In the genomic region with DNA sequence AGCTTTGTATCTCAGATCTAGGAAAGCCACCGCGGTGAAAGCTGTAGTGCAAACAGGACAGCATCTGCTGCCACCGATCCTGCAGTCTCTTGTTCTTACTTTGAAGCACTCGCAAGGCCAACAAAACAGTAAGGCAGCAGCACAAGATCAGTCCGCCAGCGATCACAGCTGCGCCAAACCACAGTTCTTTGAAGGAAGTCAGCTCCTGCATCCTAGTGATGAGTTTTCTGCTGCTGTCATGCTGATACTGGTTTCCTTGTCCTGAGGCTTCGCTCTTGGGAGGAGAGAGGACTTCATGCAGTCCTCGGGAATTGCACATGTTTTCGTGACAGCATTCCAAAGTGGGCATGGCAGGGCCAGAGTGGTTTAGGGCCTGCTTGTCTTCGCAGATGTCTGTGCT, we compare ENCODE assay signal across 8 mouse cellular contexts. TPM values are rescaled to one million over a fixed set of nuclear protein-coding genes. Genes with fewer than 3 reads are reported as not detected.
A peak's percentile ranks its signal among the peaks of the same experiment; 100 is the strongest.
DNase-seq lines count a peak whose midpoint lies in the region; ATAC-seq and TF ChIP-seq lines count a peak whose summit lies in the region.

No protein-coding gene starts in this region.

- no peaks in the 10 kb centered on the region for H3K36me3 ChIP-seq in liver, embryonic 14.5 days (replicated peaks; ENCODE audit: control insufficient read depth, insufficient read depth, low read depth)
- H3K36me3 ChIP-seq in small intestine, adult 2 months (ENCODE audit: control insufficient read depth, insufficient read depth, low read length) = no peaks in the 10 kb centered on the region

- H3K9ac ChIP-seq in liver, embryonic 14.5 days (replicated peaks) = no peak overlapping the region

- no peak for ATAC-seq in liver, embryonic 14.5 days (ENCODE audit: insufficient read depth)

- no peak overlapping the region for H3K27ac ChIP-seq in left cerebral cortex, adult 2 months
- 0 out of 2 replicates have a peak overlapping the region, but pooled peaks have one; percentile 19 for H3K27ac ChIP-seq in brown adipose tissue, adult 24 weeks (replicated peaks; ENCODE audit: low read depth, low read length)
- H3K27ac ChIP-seq in liver, embryonic 14.5 days = no peak overlapping the region
- no peak overlapping the region for H3K27ac ChIP-seq in small intestine, adult 2 months (ENCODE audit: insufficient read depth, low read depth, low read length)

- H3K9me3 ChIP-seq in liver, embryonic 14.5 days (ENCODE audit: control insufficient read depth, low read length) = no peaks in the 10 kb centered on the region

- 29% methylated on average over 11 of the region's 11 CpGs for WGBS in liver, embryonic 14.5 days (ENCODE audit: insufficient replicate concordance)
- WGBS in small intestine, adult 2 months = 46% methylated on average over 11 of the region's 11 CpGs

- no peak for TF ChIP-seq EP300 in liver, embryonic 14.5 days (IDR thresholded peaks at IDR 0.05; ENCODE audit: low read depth)

- no peaks in the 10 kb centered on the region; the same call in 1 of the 2 replicates for H3K27me3 ChIP-seq in liver, embryonic 14.5 days (ENCODE audit: control insufficient read depth, insufficient read depth, low read length)
- H3K27me3 ChIP-seq in small intestine, adult 2 months (ENCODE audit: control insufficient read depth, insufficient read depth, low read length) = no peaks in the 10 kb centered on the region

- DNase-seq in left cerebral cortex, adult 2 months (ENCODE audit: extremely low spot score in 1 of 2, low spot score in 2 of 2) = peak in 1 of 2 experiments; percentile 9
- no peak for DNase-seq in left cerebral cortex, adult 9 months (ENCODE audit: low spot score in 2 of 2)
- peak; percentile 13 to 26 for DNase-seq in heart, postnatal 10 days
- no peak for DNase-seq in liver, embryonic 14.5 days (ENCODE audit: low read depth in 3 of 3, low spot score in 3 of 3)
- DNase-seq in adipocyte (ENCODE audit: low spot score) = no peak
- DNase-seq in urinary bladder, adult 18-20 months (ENCODE audit: low spot score in 2 of 2) = no peak

- TF ChIP-seq POLR2A in small intestine, adult 2 months (IDR thresholded peaks at IDR 0.05; ENCODE audit: low read depth, low read length) = no peak

- peak overlapping the region; percentile 54 for H3K4me3 ChIP-seq in left cerebral cortex, adult 2 months
- peak overlapping the region; percentile 62 for H3K4me3 ChIP-seq in brown adipose tissue, adult 24 weeks (ENCODE audit: insufficient read depth, low read depth, low read length)
- peak overlapping the region; percentile 34 to 54; a peak in 2 of 4 replicates for H3K4me3 ChIP-seq in liver, embryonic 14.5 days (ENCODE audit: insufficient read depth in 1 of 2, low read depth in 2 of 2, low read length in 2 of 2)
- peak overlapping the region; percentile 77 for H3K4me3 ChIP-seq in small intestine, adult 2 months (ENCODE audit: low read depth, low read length)

- H3K4me1 ChIP-seq in brown adipose tissue, adult 24 weeks (ENCODE audit: control insufficient read depth, insufficient read depth, insufficient read length, low read length) = 0 out of 2 replicates have a peak, but pooled peaks cover 3% of the 10 kb centered on the region
- H3K4me1 ChIP-seq in liver, embryonic 14.5 days (replicated peaks; ENCODE audit: control insufficient read depth in 2 of 2, insufficient read depth in 2 of 2, low read length in 1 of 2) = peaks cover 0 to 5% of the 10 kb centered on the region in 2 experiments; a peak in 1 of 4 replicates
- peaks cover 7% of the 10 kb centered on the region; the same call in 1 of the 2 replicates for H3K4me1 ChIP-seq in small intestine, adult 2 months (ENCODE audit: control insufficient read depth, insufficient read depth, insufficient read length, low read length)

- intact Hi-C loops in left cerebral cortex, adult 2 months (cut with DNase I) = loop anchor here (2.0 to 10.0 kb wide), 2 partner anchors 86 to 158 kb away; no protein-coding TSS in a partner anchor
- intact Hi-C loops in heart, postnatal 10 days (cut with DNase I) = loop anchor here (1.0 to 10.0 kb wide), 3 partner anchors 87 to 270 kb away; no protein-coding TSS in a partner anchor

- TF ChIP-seq CTCF in left cerebral cortex, adult 2 months (IDR thresholded peaks at IDR 0.05) = no peak
- TF ChIP-seq CTCF in liver, embryonic 14.5 days (IDR thresholded peaks at IDR 0.05; ENCODE audit: low read depth) = no peak
- TF ChIP-seq CTCF in small intestine, adult 2 months (IDR thresholded peaks at IDR 0.05; ENCODE audit: extremely low read depth, insufficient read length, insufficient replicate concordance, low read depth, low read length) = no peak

- peak overlapping the region; percentile 80 for H3K4me2 ChIP-seq in liver, embryonic 14.5 days (ENCODE audit: low read depth)

RNA-seq across cellular contexts. Expression of gene Gm14085, which starts 17.8 kb away (rescaled TPM):
- total RNA-seq in left cerebral cortex, adult 2 months (2021) = not detected
- not detected in 2 replicates for polyA plus RNA-seq in brown adipose tissue, adult 24 weeks (2012; ENCODE audit: insufficient read depth, insufficient read length, missing spikeins)
- under 1 TPM; 0.67 to 0.74 TPM for total RNA-seq in heart, postnatal 10 days (2021)
- polyA plus RNA-seq in liver, embryonic 14.5 days (2012; rRNA removed) = not detected in 2 replicates
- polyA plus RNA-seq in liver, embryonic 14.5 days (2014; fragmentation: Nextera tagmentation; extraction: Ambion mirVana) = not detected in 2 replicates
- 0.08 and 4.2 TPM in 2 replicates for polyA plus RNA-seq in small intestine, adult 2 months (2012; rRNA removed)

RNA-seq across cellular contexts. Expression of gene Slc28a2, which starts 40.6 kb away (rescaled TPM):
- total RNA-seq in left cerebral cortex, adult 2 months (2021) = under 1 TPM in 1 of 2 experiments, not detected in 1; 0.12 TPM
- 6.6 and 15.1 TPM in 2 replicates for polyA plus RNA-seq in brown adipose tissue, adult 24 weeks (2012; ENCODE audit: insufficient read depth, insufficient read length, missing spikeins)
- 10 to 100 TPM; 23.0 to 32.1 TPM for total RNA-seq in heart, postnatal 10 days (2021)
- polyA plus RNA-seq in liver, embryonic 14.5 days (2012; rRNA removed) = 0.31 and 0.45 TPM in 2 replicates
- polyA plus RNA-seq in liver, embryonic 14.5 days (2014; fragmentation: Nextera tagmentation; extraction: Ambion mirVana) = 0.77 and 0.86 TPM in 2 replicates
- polyA plus RNA-seq in small intestine, adult 2 months (2012; rRNA removed) = 44.1 and 116 TPM in 2 replicates

Comparison
In these comparisons a context has a peak if more than half of its experiments do, and no peak if none do; other contexts are left out.
1. DNase-seq: peak in heart, postnatal 10 days (2 of 2); none in left cerebral cortex, adult 9 months (0 of 2), liver, embryonic 14.5 days (0 of 3), adipocyte (single experiment) and urinary bladder, adult 18-20 months (0 of 2).
2. Peak in every context shown above with its lines, with median percentiles within 50 percentile points of each other: H3K4me3 ChIP-seq.